Mouse (Mus musculus): ENCODE results near the gene Elmod3. TPM values are rescaled to one million over a fixed set of nuclear protein-coding genes. Genes with fewer than 3 reads are reported as not detected.

The Elmod3 gene
- 6.3 and 8.3 TPM in 2 replicates for polyA plus RNA-seq (2011; ENCODE audit: insufficient read depth, insufficient read length, low read depth, missing spikeins)

DNA sequence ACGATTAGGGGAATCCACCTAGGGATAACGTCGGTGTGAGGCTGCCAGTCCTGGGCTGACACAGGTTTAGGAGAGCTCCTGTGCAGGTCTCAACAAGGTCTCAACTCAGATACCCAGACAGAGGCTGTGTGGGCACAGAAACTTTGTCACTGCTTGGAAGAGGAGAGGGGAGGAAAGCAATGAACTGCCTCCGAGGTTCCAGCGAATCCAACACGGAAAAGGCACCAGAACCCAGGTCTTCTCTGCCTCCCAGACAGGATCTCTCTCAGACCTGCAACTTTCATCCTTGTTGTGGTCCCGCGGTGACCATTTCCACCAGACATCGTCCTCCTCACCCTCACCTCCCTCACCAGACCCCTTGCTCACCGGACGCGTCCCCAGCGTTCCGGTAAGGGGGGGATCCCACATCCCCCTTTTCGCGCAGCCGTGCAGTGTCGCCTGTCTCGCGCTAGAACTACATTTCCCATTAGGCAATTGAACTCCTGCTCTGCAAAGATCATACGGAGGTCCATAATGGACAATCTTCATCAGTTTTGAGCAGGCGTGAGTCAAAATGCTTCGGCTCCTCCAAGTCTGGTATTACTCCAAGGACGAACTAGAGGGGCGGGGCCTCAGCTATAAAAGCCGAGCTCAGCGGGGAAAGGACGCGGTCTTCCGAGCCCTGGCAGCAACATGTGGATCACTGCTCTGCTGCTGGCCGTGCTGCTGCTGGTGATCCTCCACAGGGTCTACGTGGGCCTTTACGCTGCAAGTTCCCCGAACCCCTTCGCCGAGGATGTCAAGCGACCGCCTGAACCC lies at the start of gene Elmod3, which contains the start of gene Retsat:
Gene Elmod3 (minus strand): TSS at position 458 of the 798 bp plus-strand sequence.
Gene Retsat (plus strand): TSS at position 520 of the 798 bp plus-strand sequence.
- H3K9ac ChIP-seq (ENCODE audit: low read depth, poor library complexity, severe bottlenecking) = peak within 1 kb of the TSS; percentile 71
- peak; percentile 61 for TF ChIP-seq POLR2A (IDR thresholded peaks at IDR 0.05; ENCODE audit: insufficient read depth, low read length)
- TF ChIP-seq CTCF (IDR thresholded peaks at IDR 0.05; ENCODE audit: low read depth, low read length) = no peak
- H3K27ac ChIP-seq (ENCODE audit: insufficient read depth, low read length) = peak within 1 kb of the TSS; percentile 47; the same call in 1 of the 2 replicates
- no peaks in the 10 kb centered on the region for H3K9me3 ChIP-seq (replicated peaks; ENCODE audit: control insufficient read depth, insufficient read depth, low read length, poor library complexity, severe bottlenecking)
- H3K4me1 ChIP-seq (ENCODE audit: control insufficient read depth, insufficient read depth, low read length) = no peaks in the 10 kb centered on the region
- H3K27me3 ChIP-seq (ENCODE audit: control insufficient read depth, insufficient read depth, low read length, poor library complexity, severe bottlenecking) = no peaks in the 10 kb centered on the region
- H3K36me3 ChIP-seq (ENCODE audit: control insufficient read depth, insufficient read depth, low read length, poor library complexity, severe bottlenecking) = no peaks in the 10 kb centered on the region
- peak within 1 kb of the TSS; percentile 85 for H3K4me3 ChIP-seq (ENCODE audit: low read depth, low read length)

- H3K9ac ChIP-seq (ENCODE audit: low read depth, poor library complexity, severe bottlenecking) = peak overlapping the region; percentile 9; the same call in 1 of the 2 replicates
- TF ChIP-seq EP300 (IDR thresholded peaks at IDR 0.05; ENCODE audit: insufficient read depth, low read depth, low read length) (no peak), POLR2A (IDR thresholded peaks at IDR 0.05; ENCODE audit: insufficient read depth, low read length) (no peak), CTCF (IDR thresholded peaks at IDR 0.05; ENCODE audit: low read depth, low read length) (peak; percentile 64)
- H3K27ac ChIP-seq (ENCODE audit: insufficient read depth, low read length) = no peak overlapping the region
- no peaks in the 10 kb centered on the region for H3K36me3 ChIP-seq (ENCODE audit: control insufficient read depth, insufficient read depth, low read length, poor library complexity, severe bottlenecking)
- no peaks in the 10 kb centered on the region for H3K9me3 ChIP-seq (replicated peaks; ENCODE audit: control insufficient read depth, insufficient read depth, low read length, poor library complexity, severe bottlenecking)
- H3K27me3 ChIP-seq (ENCODE audit: control insufficient read depth, insufficient read depth, low read length, poor library complexity, severe bottlenecking) = no peaks in the 10 kb centered on the region
- H3K4me1 ChIP-seq (ENCODE audit: control insufficient read depth, insufficient read depth, low read length) = peaks cover 3% of the 10 kb centered on the region
- H3K4me3 ChIP-seq (ENCODE audit: low read depth, low read length) = no peak overlapping the region
These were observed 49.2 kb upstream of the Elmod3 start for GRCm38 (mm10) chr6:72647383-72647820.

- H3K27me3 ChIP-seq (ENCODE audit: control insufficient read depth, insufficient read depth, low read length, poor library complexity, severe bottlenecking) = no peaks in the 10 kb centered on the region
- H3K9me3 ChIP-seq (replicated peaks; ENCODE audit: control insufficient read depth, insufficient read depth, low read length, poor library complexity, severe bottlenecking) = no peaks in the 10 kb centered on the region
- peaks cover 3% of the 10 kb centered on the region for H3K4me1 ChIP-seq (ENCODE audit: control insufficient read depth, insufficient read depth, low read length)
- no peaks in the 10 kb centered on the region for H3K36me3 ChIP-seq (ENCODE audit: control insufficient read depth, insufficient read depth, low read length, poor library complexity, severe bottlenecking)
- TF ChIP-seq EP300 (IDR thresholded peaks at IDR 0.05; ENCODE audit: insufficient read depth, low read depth, low read length) (no peak), CTCF (IDR thresholded peaks at IDR 0.05; ENCODE audit: low read depth, low read length) (no peak), POLR2A (IDR thresholded peaks at IDR 0.05; ENCODE audit: insufficient read depth, low read length) (no peak)
- no peak overlapping the region for H3K4me3 ChIP-seq (ENCODE audit: low read depth, low read length)
- no peak overlapping the region for H3K27ac ChIP-seq (ENCODE audit: insufficient read depth, low read length)
- no peak overlapping the region for H3K9ac ChIP-seq (ENCODE audit: low read depth, poor library complexity, severe bottlenecking)
These were observed 47.2 kb upstream of the Elmod3 start for GRCm38 (mm10) chr6:72645364-72645763.

DNA sequence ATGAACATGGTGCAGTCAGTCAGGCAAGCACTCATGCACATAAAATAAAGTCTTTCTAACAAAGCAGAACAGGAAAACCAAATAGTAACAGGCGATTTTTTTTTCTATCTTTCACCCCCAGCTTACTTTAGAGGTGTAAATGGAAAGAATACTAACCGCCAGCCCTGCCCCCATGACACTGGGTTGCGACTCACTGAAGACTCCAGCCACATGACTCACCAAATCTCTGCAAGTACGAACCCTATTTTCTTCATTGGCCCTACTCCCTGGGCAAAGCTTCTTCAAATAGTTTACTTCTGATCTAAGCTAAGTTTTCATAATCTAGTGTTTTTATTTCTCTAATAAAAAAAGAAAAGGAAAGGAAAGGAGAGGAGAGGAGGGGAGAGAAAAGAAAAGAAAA lies 46.4 kb upstream of the Elmod3 start:
- TF ChIP-seq POLR2A (IDR thresholded peaks at IDR 0.05; ENCODE audit: insufficient read depth, low read length) (no peak), CTCF (IDR thresholded peaks at IDR 0.05; ENCODE audit: low read depth, low read length) (no peak), EP300 (IDR thresholded peaks at IDR 0.05; ENCODE audit: insufficient read depth, low read depth, low read length) (no peak)
- Histone ChIP-seq H3K4me1 (ENCODE audit: control insufficient read depth, insufficient read depth, low read length) (no peaks in the 10 kb centered on the region), H3K9me3 (replicated peaks; ENCODE audit: control insufficient read depth, insufficient read depth, low read length, poor library complexity, severe bottlenecking) (no peaks in the 10 kb centered on the region)

GRCm38 (mm10) chr6:72641218-72641954 lies 43.2 kb upstream of the Elmod3 start:
- H3K36me3 ChIP-seq (ENCODE audit: control insufficient read depth, insufficient read depth, low read length, poor library complexity, severe bottlenecking) = no peaks in the 10 kb centered on the region
- no peak overlapping the region for H3K9ac ChIP-seq (ENCODE audit: low read depth, poor library complexity, severe bottlenecking)
- H3K27ac ChIP-seq (ENCODE audit: insufficient read depth, low read length) = no peak overlapping the region
- TF ChIP-seq CTCF (IDR thresholded peaks at IDR 0.05; ENCODE audit: low read depth, low read length) = no peak
- no peak for TF ChIP-seq EP300 (IDR thresholded peaks at IDR 0.05; ENCODE audit: insufficient read depth, low read depth, low read length)
- TF ChIP-seq POLR2A (IDR thresholded peaks at IDR 0.05; ENCODE audit: insufficient read depth, low read length) = no peak
- H3K27me3 ChIP-seq (ENCODE audit: control insufficient read depth, insufficient read depth, low read length, poor library complexity, severe bottlenecking) = no peaks in the 10 kb centered on the region
- no peak overlapping the region for H3K4me3 ChIP-seq (ENCODE audit: low read depth, low read length)
- H3K9me3 ChIP-seq (replicated peaks; ENCODE audit: control insufficient read depth, insufficient read depth, low read length, poor library complexity, severe bottlenecking) = no peaks in the 10 kb centered on the region
- no peaks in the 10 kb centered on the region for H3K4me1 ChIP-seq (ENCODE audit: control insufficient read depth, insufficient read depth, low read length)

More for the DNA sequence above, 46.4 kb upstream of the Elmod3 start:
- no peaks in the 10 kb centered on the region for H3K27me3 ChIP-seq (ENCODE audit: control insufficient read depth, insufficient read depth, low read length, poor library complexity, severe bottlenecking)
- no peak overlapping the region for H3K9ac ChIP-seq (ENCODE audit: low read depth, poor library complexity, severe bottlenecking)
- H3K4me3 ChIP-seq (ENCODE audit: low read depth, low read length) = no peak overlapping the region
- no peaks in the 10 kb centered on the region for H3K36me3 ChIP-seq (ENCODE audit: control insufficient read depth, insufficient read depth, low read length, poor library complexity, severe bottlenecking)
- H3K27ac ChIP-seq (ENCODE audit: insufficient read depth, low read length) = no peak overlapping the region

Data from ES-Bruce4 (cell line).